Mouse (Mus musculus): ENCODE results near the gene Myo3a. TPM values are rescaled to one million over a fixed set of nuclear protein-coding genes. Genes with fewer than 3 reads are reported as not detected.
"Not testable (repeated sequence)": the region's sequence is repeated elsewhere in the genome, so short reads cannot be mapped to it uniquely, and the experiment has no call there.

Gene Myo3a
- polyA plus RNA-seq (2015; fragmentation: Nextera tagmentation; extraction: Ambion mirVana): 0.09 and 0.11 TPM in 2 replicates

- Histone ChIP-seq H3K36me3 (no peaks in the 10 kb centered on the region), H3K4me3 (0 out of 2 replicates have a peak within 1 kb of the TSS, but pooled peaks have one; percentile 4), H3K27me3 (peaks cover 6% of the 10 kb centered on the region; the same call in 1 of the 2 replicates), H3K9ac (no peak within 1 kb of the TSS), H3K4me2 (peak within 1 kb of the TSS; percentile 31), H3K9me3 (no peaks in the 10 kb centered on the region), H3K4me1 (peaks cover 4% of the 10 kb centered on the region; the same call in 1 of the 2 replicates), H3K27ac (no peak within 1 kb of the TSS)
- 0 out of 2 replicates have a peak, but pooled peaks have one; percentile 44 for ATAC-seq (ENCODE audit: insufficient number of reproducible peaks, low FRiP score, low TSS enrichment, low read depth)
- 2% methylated on average over 21 of the region's 21 CpGs for WGBS
These were observed at the start of gene Myo3a for GRCm38 (mm10) chr2:22227308-22227707. TSS of gene Myo3a (plus strand) at chr2:22227503.

DNA sequence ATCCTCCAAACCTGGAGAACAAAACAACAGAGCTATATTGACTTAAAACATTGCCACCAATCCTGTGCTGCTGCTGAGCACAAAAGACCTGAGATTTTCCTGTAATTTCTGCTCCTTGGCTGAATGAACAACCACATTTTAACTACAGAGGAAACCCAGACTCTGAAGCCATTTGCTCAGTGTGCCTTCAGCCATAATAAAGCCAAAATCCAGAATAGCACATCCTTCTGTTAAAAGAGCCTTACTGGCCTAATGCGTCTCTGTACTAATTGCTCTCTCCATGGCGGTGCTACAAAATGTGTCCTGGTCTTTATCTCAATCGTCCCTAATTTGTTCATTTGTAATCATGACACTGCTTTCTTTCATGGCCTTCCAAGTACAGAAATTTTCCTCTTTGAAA is 23.2 kb downstream of the Myo3a start:
- Histone ChIP-seq H3K9ac (no peak overlapping the region), H3K27ac (no peak overlapping the region), H3K4me2 (no peak overlapping the region), H3K4me1 (no peaks in the 10 kb centered on the region), H3K9me3 (no peaks in the 10 kb centered on the region), H3K27me3 (no peaks in the 10 kb centered on the region), H3K4me3 (no peak overlapping the region), H3K36me3 (no peaks in the 10 kb centered on the region)
- no peak for ATAC-seq (ENCODE audit: insufficient number of reproducible peaks, low FRiP score, low TSS enrichment, low read depth)
- 41% methylated on average over 3 of the region's 3 CpGs for WGBS

DNA sequence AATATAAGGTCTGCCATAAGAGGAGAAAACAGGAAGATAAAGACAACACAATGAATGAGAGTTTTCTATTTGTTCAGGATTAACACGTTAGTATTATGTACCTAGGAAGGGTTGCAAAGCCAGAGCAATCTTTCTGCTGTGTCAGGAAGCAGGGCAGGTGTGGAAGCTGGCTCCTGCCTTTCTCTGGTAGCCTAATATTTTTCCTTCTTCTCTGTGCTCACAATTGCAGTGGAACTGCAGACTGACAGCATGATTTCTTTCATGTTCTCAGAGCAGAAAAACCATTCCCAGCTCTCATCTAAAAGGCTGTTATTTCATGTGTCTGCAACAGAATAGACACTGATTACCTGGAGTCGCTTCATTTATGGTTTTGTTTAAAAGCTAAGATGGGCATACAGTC is 23.7 kb downstream of the Myo3a start:
- H3K9me3 ChIP-seq: no peaks in the 10 kb centered on the region
- H3K9ac ChIP-seq: no peak overlapping the region
- no peaks in the 10 kb centered on the region for H3K36me3 ChIP-seq
- no peak for ATAC-seq (ENCODE audit: insufficient number of reproducible peaks, low FRiP score, low TSS enrichment, low read depth)
- no peak overlapping the region for H3K4me2 ChIP-seq
- no peaks in the 10 kb centered on the region for H3K4me1 ChIP-seq
- no peaks in the 10 kb centered on the region for H3K27me3 ChIP-seq
- H3K4me3 ChIP-seq: no peak overlapping the region
- H3K27ac ChIP-seq: no peak overlapping the region
- WGBS: 68% methylated on average over 2 of the region's 2 CpGs

DNA sequence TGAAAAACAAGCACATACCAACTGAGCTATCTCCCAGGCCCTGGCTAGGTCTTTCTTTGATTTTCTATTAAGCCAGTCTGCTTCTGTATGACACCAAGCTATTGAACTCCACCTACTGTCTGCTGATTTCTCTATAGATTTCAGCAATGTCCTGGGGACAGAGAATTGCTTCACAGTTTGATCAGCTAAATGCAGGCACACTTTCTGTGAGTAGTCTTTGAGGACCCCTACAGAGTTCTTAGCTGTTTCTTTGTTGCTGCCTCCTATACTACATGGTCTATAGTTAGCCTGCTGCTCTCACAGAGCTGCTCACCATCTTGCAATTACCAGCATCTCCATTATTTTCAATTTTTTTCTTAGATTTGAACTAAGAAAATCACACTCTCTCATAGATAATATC is 28.3 kb downstream of the Myo3a start:
- H3K9me3 ChIP-seq: no peaks in the 10 kb centered on the region
- no peak overlapping the region for H3K9ac ChIP-seq
- no peak for ATAC-seq (ENCODE audit: insufficient number of reproducible peaks, low FRiP score, low TSS enrichment, low read depth)
- H3K36me3 ChIP-seq: no peaks in the 10 kb centered on the region
- no peak overlapping the region for H3K4me2 ChIP-seq
- no peak overlapping the region for H3K4me3 ChIP-seq
- no peak overlapping the region for H3K27ac ChIP-seq
- no peaks in the 10 kb centered on the region for H3K4me1 ChIP-seq
- no peaks in the 10 kb centered on the region for H3K27me3 ChIP-seq

- Histone ChIP-seq H3K36me3 (no peaks in the 10 kb centered on the region), H3K27ac (no peak overlapping the region), H3K27me3 (no peaks in the 10 kb centered on the region), H3K9me3 (no peaks in the 10 kb centered on the region), H3K4me2 (no peak overlapping the region), H3K4me3 (no peak overlapping the region), H3K9ac (no peak overlapping the region), H3K4me1 (no peaks in the 10 kb centered on the region)
- 69% methylated on average over 2 of the region's 2 CpGs for WGBS
- no peak for ATAC-seq (ENCODE audit: insufficient number of reproducible peaks, low FRiP score, low TSS enrichment, low read depth)
These were observed 44.3 kb downstream of the Myo3a start for GRCm38 (mm10) chr2:22271555-22271954.

GRCm38 (mm10) chr2:22285366-22285765 is 58.1 kb downstream of the Myo3a start:
- no peak overlapping the region for H3K9ac ChIP-seq
- no peaks in the 10 kb centered on the region for H3K27me3 ChIP-seq
- H3K27ac ChIP-seq: no peak overlapping the region
- no peak overlapping the region for H3K4me3 ChIP-seq
- no peaks in the 10 kb centered on the region for H3K36me3 ChIP-seq
- ATAC-seq (ENCODE audit: insufficient number of reproducible peaks, low FRiP score, low TSS enrichment, low read depth): no peak
- no peaks in the 10 kb centered on the region for H3K9me3 ChIP-seq
- 65% methylated on average over 2 of the region's 2 CpGs for WGBS
- no peaks in the 10 kb centered on the region for H3K4me1 ChIP-seq
- no peak overlapping the region for H3K4me2 ChIP-seq

DNA sequence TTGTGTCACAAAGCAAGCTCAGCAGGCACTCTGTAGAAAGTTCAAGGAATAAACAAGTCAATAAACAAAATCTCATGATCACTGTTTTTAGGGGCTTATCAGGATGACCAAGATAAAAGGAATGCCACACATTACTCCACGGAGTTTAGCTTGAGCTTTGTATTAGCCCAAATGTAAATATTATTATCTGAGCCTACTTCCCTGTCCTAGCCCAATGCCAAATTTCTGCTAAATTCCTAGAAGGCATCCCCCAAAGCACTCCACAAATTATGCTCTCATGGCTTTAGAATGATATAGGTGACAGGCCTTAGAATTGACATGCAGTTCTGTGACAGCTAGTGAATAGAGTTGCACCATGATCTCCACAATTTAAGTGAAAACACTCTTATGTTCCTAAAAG is 58.5 kb downstream of the Myo3a start:
- WGBS: 39% methylated on average over 1 of the region's 1 CpGs
- Histone ChIP-seq H3K27me3 (no peaks in the 10 kb centered on the region), H3K9me3 (no peaks in the 10 kb centered on the region), H3K4me2 (no peak overlapping the region), H3K9ac (no peak overlapping the region), H3K36me3 (no peaks in the 10 kb centered on the region), H3K4me1 (no peaks in the 10 kb centered on the region), H3K4me3 (no peak overlapping the region), H3K27ac (no peak overlapping the region)
- no peak for ATAC-seq (ENCODE audit: insufficient number of reproducible peaks, low FRiP score, low TSS enrichment, low read depth)

DNA sequence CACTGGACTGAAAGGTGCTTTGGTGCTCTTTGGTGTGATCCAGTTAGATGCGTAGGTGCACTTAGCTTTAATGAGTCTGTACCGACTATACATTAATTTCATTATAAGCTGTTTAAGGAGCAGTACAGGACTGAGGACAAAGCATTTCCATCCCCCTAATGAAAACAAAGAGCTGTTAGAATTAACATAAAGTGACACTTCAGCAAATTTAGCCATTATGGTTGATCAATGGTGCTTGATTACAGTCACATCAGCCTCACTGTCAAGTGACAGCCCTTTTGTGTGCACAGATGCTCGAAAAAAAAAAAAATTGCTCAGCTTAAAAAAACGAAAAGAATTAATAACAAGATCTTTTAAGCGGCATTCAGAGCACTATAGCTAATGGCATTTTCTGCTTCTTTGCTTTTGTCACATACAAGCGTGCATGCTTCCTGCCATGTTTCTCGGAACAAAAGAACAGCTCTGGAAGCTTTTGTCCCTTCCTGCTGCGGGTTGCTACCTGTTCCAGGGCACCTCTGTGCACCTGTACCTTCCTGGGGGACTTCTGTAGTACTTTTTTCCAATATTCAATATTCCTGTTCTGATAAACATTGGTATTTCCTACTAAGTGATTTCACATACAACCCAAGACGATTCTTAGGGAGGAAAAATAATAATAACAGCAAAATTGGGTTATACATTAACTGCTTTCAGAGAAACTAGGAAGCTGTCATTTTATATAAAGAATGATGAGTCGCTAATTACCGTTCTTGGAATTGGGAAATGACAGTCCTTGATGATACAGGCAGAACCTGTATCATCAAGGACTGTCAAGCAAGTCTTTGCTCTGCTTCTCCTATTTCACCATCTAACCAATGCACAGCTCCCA is 66.5 kb downstream of the Myo3a start:
- Histone ChIP-seq H3K4me1 (no peaks in the 10 kb centered on the region), H3K27me3 (no peaks in the 10 kb centered on the region), H3K36me3 (no peaks in the 10 kb centered on the region), H3K9ac (no peak overlapping the region), H3K4me2 (no peak overlapping the region), H3K27ac (no peak overlapping the region), H3K4me3 (no peak overlapping the region), H3K9me3 (no peaks in the 10 kb centered on the region)
- 63% methylated on average over 11 of the region's 11 CpGs for WGBS
- ATAC-seq (ENCODE audit: insufficient number of reproducible peaks, low FRiP score, low TSS enrichment, low read depth): no peak

- no peak for ATAC-seq (ENCODE audit: insufficient number of reproducible peaks, low FRiP score, low TSS enrichment, low read depth)
- no peak overlapping the region for H3K4me3 ChIP-seq
- no peak overlapping the region for H3K27ac ChIP-seq
- no peaks in the 10 kb centered on the region for H3K9me3 ChIP-seq
- no peak overlapping the region for H3K4me2 ChIP-seq
- no peak overlapping the region for H3K9ac ChIP-seq
- WGBS: 33% methylated on average over 2 of the region's 2 CpGs
- H3K4me1 ChIP-seq: no peaks in the 10 kb centered on the region
- no peaks in the 10 kb centered on the region for H3K27me3 ChIP-seq
- no peaks in the 10 kb centered on the region for H3K36me3 ChIP-seq
These were observed 67.1 kb downstream of the Myo3a start for GRCm38 (mm10) chr2:22294447-22294738.

DNA sequence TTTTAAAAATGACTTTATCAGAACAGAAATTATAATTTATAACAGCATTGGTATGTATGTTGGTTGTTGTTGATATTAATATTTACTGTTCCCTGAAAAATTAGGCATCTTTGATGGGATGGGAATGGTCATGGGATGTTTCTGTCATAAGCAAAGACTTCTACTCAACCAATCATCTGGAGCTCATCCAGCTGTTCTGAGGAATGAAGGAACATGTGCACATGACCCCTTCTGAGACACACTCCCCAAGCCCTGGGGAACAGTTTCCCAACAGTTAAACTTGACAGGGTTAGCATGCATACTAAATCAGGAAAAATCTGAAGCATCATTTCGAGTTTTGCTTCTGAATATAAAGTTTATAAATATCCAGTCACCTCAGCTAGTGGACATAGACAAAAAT is 70.6 kb downstream of the Myo3a start:
- H3K4me3 ChIP-seq: no peak overlapping the region
- no peaks in the 10 kb centered on the region for H3K9me3 ChIP-seq
- H3K4me2 ChIP-seq: no peak overlapping the region
- no peak overlapping the region for H3K9ac ChIP-seq
- H3K4me1 ChIP-seq: no peaks in the 10 kb centered on the region
- no peak overlapping the region for H3K27ac ChIP-seq
- no peaks in the 10 kb centered on the region for H3K27me3 ChIP-seq
- ATAC-seq (ENCODE audit: insufficient number of reproducible peaks, low FRiP score, low TSS enrichment, low read depth): no peak
- H3K36me3 ChIP-seq: no peaks in the 10 kb centered on the region
- 68% methylated on average over 1 of the region's 1 CpGs for WGBS

- Histone ChIP-seq H3K4me1 (peaks cover 6% of the 10 kb centered on the region; the same call in 1 of the 2 replicates), H3K27me3 (no peaks in the 10 kb centered on the region), H3K9ac (0 out of 2 replicates have a peak overlapping the region, but pooled peaks have one; percentile 28), H3K36me3 (no peaks in the 10 kb centered on the region), H3K4me3 (peak overlapping the region; percentile 38), H3K4me2 (peak overlapping the region; percentile 80), H3K27ac (no peak overlapping the region), H3K9me3 (no peaks in the 10 kb centered on the region)
- 4% methylated on average over 24 of the region's 32 CpGs for WGBS
- no peak for ATAC-seq (ENCODE audit: insufficient number of reproducible peaks, low FRiP score, low TSS enrichment, low read depth)
These were observed 111.1 kb downstream of the Myo3a start for GRCm38 (mm10) chr2:22338269-22338857.

DNA sequence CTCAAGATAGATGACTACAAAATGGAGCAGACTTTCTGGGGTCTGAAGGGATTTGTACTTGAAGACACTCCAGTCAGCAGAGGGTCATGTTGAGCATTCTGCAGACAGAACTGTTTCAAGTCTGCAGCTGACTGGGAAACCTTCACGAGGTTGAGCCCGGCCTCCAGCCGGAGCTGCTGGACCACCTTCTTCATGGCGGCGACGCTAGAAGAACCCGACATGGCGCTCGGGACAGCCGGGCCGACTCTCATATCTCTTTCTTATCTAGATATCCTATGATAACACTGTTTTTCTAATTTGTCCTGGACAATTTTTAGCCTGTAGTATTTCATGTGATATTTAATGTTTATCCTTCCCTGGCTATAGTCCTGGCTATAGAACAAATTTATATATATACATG is 183.2 kb downstream of the Myo3a start:
- not testable (repeated sequence) for H3K27me3 ChIP-seq; H3K4me1 ChIP-seq; H3K4me3 ChIP-seq; H3K9me3 ChIP-seq; H3K36me3 ChIP-seq; ATAC-seq (ENCODE audit: insufficient number of reproducible peaks, low FRiP score, low TSS enrichment, low read depth); H3K4me2 ChIP-seq; H3K9ac ChIP-seq; H3K27ac ChIP-seq
- WGBS: 95% methylated on average over 11 of the region's 11 CpGs

All from limb, embryonic 15.5 days (tissue).